Mouse (Mus musculus) stomach, postnatal 0 days (tissue): Measurements from ENCODE around the gene Dyrk3.

Experiments used
- CTCF ChIP-seq: IDR thresholded peaks from 2 replicates; pipeline ENCODE4 v1.5.1; 2016; ENCODE audit warnings: antibody characterized with exemption, low read depth, mild to moderate bottlenecking, moderate library complexity
- EP300 ChIP-seq: optimal IDR thresholded peaks from 2 replicates; pipeline ENCODE3; 2016; ENCODE audit warnings: antibody characterized with exemption

DNA sequence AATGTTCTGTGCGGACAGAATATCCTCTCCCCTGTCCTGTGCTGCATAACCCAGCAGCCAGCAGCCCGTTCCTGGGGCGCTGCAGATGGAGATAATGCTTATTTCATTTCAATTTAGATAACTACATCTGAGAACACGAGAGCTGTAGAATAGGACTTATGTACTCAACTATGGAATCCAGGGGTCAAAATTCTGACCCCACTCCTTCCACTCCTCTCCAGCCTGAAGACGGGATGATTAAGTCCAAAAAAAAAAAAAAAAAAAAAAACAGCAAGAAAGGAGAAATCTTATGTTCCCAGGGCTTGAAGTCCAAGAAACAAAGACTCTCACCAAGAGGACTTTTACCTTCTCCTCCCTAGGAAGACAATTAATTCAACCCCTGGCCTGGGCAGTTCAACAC lies 55.0 kb downstream of the Dyrk3 start:
- no peak for TF ChIP-seq CTCF
- TF ChIP-seq EP300, result no peak
